17 mouse cellular contexts compared by ENCODE assay signal in genomic region chr11:113442036-113442435, GRCm38 (mm10).
"Had no signal": no experiment of that assay in that cellular context is flagged by ENCODE, and none has a peak within 500 bp of the region (broad histone marks: within the 10 kb centered on the region; RNA-seq: fewer than 3 reads in every experiment).

No protein-coding gene starts in this region.

- DNase-seq: cerebellum, adult 8-10 months; cerebellum, adult 9-10 months; cerebellum, adult 9-11 months; cerebellum, postnatal 10 days; cerebellum, postnatal 14 days; cerebellum, postnatal 25 days; cerebellum, postnatal 36 days; embryo, embryonic 11 days; forebrain, postnatal 0 days; gastrocnemius, adult 2 months; gastrocnemius, postnatal 10 days; gastrocnemius, postnatal 14 days; gastrocnemius, postnatal 25 days; gastrocnemius, postnatal 36 days; heart, adult 11 months; heart, adult 18-20 months; heart, adult 2 months had no signal
